Mouse (Mus musculus): ENCODE data around the gene Sgsh. TPM values are rescaled to one million over a fixed set of nuclear protein-coding genes. Genes with fewer than 3 reads are reported as not detected.
A peak's percentile ranks its signal among the peaks of the same experiment; 100 is the strongest.

The Sgsh gene
- total and polyA plus RNA-seq, 2 experiments from 2014 or later: 6.2 to 8.5 TPM

GRCm38 (mm10) chr11:119304904-119305712 is 50.2 kb downstream of the Sgsh start:
- no peak overlapping the region for H3K27ac ChIP-seq
- H3K27me3 ChIP-seq (ENCODE audit: insufficient read depth, low read length): no peaks in the 10 kb centered on the region
- no peak overlapping the region for H3K4me3 ChIP-seq (ENCODE audit: low read length)
- TF ChIP-seq CTCF (IDR thresholded peaks at IDR 0.05; ENCODE audit: low read depth): peak; percentile 90
- ATAC-seq (peak; percentile 44; the same call in 1 of the 2 replicates), DNase-seq (ENCODE audit: low spot score) (peak; percentile 76)
- 37% methylated on average over 16 of the region's 16 CpGs for whole genome bisulfite sequencing
- no peaks in the 10 kb centered on the region for H3K9me3 ChIP-seq (ENCODE audit: low read length)
- no peak overlapping the region for H3K9ac ChIP-seq (replicated peaks; ENCODE audit: low read length)
- H3K4me1 ChIP-seq (ENCODE audit: insufficient read depth, low read length): no peaks in the 10 kb centered on the region; the same call in 1 of the 2 replicates
- no peaks in the 10 kb centered on the region for H3K36me3 ChIP-seq (ENCODE audit: insufficient read depth, low read length)
- no peak overlapping the region for H3K4me2 ChIP-seq (ENCODE audit: low read depth, low read length)

- H3K4me3 ChIP-seq (ENCODE audit: low read length): no peak overlapping the region; the same call in 1 of the 2 replicates
- H3K4me1 ChIP-seq (ENCODE audit: insufficient read depth, low read length): peaks cover 5% of the 10 kb centered on the region
- 26% methylated on average over 2 of the region's 2 CpGs for WGBS
- no peak for TF ChIP-seq CTCF (IDR thresholded peaks at IDR 0.05; ENCODE audit: low read depth)
- H3K27me3 ChIP-seq (ENCODE audit: insufficient read depth, low read length): no peaks in the 10 kb centered on the region
- H3K4me2 ChIP-seq (ENCODE audit: low read depth, low read length): peak overlapping the region; percentile 93
- H3K27ac ChIP-seq: peak overlapping the region; percentile 98; the same call in 1 of the 2 replicates
- peaks cover 4% of the 10 kb centered on the region; the same call in 1 of the 2 replicates for H3K36me3 ChIP-seq (ENCODE audit: insufficient read depth, low read length)
- no peak for DNase-seq (ENCODE audit: low spot score)
- no peaks in the 10 kb centered on the region for H3K9me3 ChIP-seq (ENCODE audit: low read length)
- ATAC-seq: no peak
- no peak overlapping the region; the same call in 1 of the 2 replicates for H3K9ac ChIP-seq (replicated peaks; ENCODE audit: low read length)
These were observed 54.4 kb downstream of the Sgsh start for GRCm38 (mm10) chr11:119300986-119301385.

- TF ChIP-seq CTCF (IDR thresholded peaks at IDR 0.05; ENCODE audit: low read depth): peak; percentile 42
- Histone ChIP-seq H3K4me3 (ENCODE audit: low read length) (peak overlapping the region; percentile 80), H3K27ac (peak overlapping the region; percentile 98), H3K9me3 (ENCODE audit: low read length) (no peaks in the 10 kb centered on the region), H3K9ac (replicated peaks; ENCODE audit: low read length) (peak overlapping the region; percentile 99), H3K36me3 (ENCODE audit: insufficient read depth, low read length) (peaks cover 9% of the 10 kb centered on the region), H3K27me3 (ENCODE audit: insufficient read depth, low read length) (no peaks in the 10 kb centered on the region), H3K4me2 (ENCODE audit: low read depth, low read length) (peak overlapping the region; percentile 93), H3K4me1 (ENCODE audit: insufficient read depth, low read length) (peaks cover 5% of the 10 kb centered on the region)
- ATAC-seq (no peak), DNase-seq (ENCODE audit: low spot score) (no peak)
- under 1% methylated on average over 31 of the region's 31 CpGs for WGBS
These were observed 54.9 kb downstream of the Sgsh start for GRCm38 (mm10) chr11:119300246-119300935.

GRCm38 (mm10) chr11:119299391-119300245 is 55.7 kb downstream of the Sgsh start, which contains the start of gene Eif4a3:
Gene Eif4a3 (minus strand): TSS chr11:119300089.
- H3K4me1 ChIP-seq (ENCODE audit: insufficient read depth, low read length): peaks cover 5% of the 10 kb centered on the region
- no peaks in the 10 kb centered on the region for H3K27me3 ChIP-seq (ENCODE audit: insufficient read depth, low read length)
- whole genome bisulfite sequencing: under 1% methylated on average over 89 of the region's 89 CpGs

DNA sequence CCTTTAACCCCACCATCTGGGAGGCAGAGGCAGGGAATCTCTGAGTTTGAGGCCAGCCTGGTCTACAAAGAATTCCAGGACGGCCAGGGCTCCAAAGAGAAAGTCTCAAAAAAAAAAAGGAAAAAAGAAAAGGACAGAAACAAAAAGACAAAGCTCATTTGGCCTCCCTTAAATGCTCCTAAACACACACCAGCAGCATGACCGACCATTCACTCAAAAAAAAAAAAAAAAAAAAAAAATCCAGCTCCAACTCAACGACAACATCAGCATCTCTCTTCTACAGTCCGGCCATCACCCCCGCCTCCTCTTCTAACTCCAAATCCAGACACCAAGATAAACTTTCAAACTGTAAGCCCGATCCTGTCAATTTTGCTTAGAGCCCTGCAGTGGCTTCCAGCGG is 56.4 kb downstream of the Sgsh start:
- 20% methylated on average over 7 of the region's 7 CpGs for WGBS
- H3K27ac ChIP-seq: peak overlapping the region; percentile 98

More at GRCm38 (mm10) chr11:119299391-119300245, 55.7 kb downstream of the Sgsh start, which contains the start of gene Eif4a3:
- DNase-seq (ENCODE audit: low spot score) (peak; percentile 99), ATAC-seq (peak; percentile 97)
- H3K36me3 ChIP-seq (ENCODE audit: insufficient read depth, low read length): peaks cover 16% of the 10 kb centered on the region
- H3K4me3 ChIP-seq (ENCODE audit: low read length): peak within 1 kb of the TSS; percentile 80
- H3K9ac ChIP-seq (replicated peaks; ENCODE audit: low read length): peak within 1 kb of the TSS; percentile 99
- no peaks in the 10 kb centered on the region for H3K9me3 ChIP-seq (ENCODE audit: low read length)
- H3K4me2 ChIP-seq (ENCODE audit: low read depth, low read length): peak within 1 kb of the TSS; percentile 93
- no peak for TF ChIP-seq CTCF (IDR thresholded peaks at IDR 0.05; ENCODE audit: low read depth)
- peak within 1 kb of the TSS; percentile 98 for H3K27ac ChIP-seq

DNA sequence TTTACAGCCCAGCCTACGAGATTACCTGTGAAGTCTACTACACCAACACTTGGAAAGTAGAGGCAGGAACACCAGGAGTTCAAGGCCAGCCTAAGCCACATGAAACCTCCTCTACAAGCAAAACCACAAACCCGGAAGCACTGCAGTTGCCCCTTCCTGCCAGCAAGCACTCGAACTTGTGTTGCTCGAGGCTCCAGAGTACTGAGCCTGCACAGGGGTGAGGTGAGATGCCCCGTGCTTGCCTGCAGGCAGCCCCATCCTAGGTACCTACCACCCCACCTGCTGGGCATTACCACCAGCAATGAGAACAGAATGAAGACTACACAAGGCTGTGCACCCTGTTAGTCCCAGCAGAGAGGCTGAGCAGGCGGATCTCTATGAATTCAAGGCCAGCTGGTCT is 57.3 kb downstream of the Sgsh start:
- H3K4me1 ChIP-seq (ENCODE audit: insufficient read depth, low read length): peaks cover 5% of the 10 kb centered on the region
- WGBS: 87% methylated on average over 6 of the region's 6 CpGs
- no peak for TF ChIP-seq CTCF (IDR thresholded peaks at IDR 0.05; ENCODE audit: low read depth)
- no peak for DNase-seq (ENCODE audit: low spot score)
- H3K4me3 ChIP-seq (ENCODE audit: low read length): no peak overlapping the region
- no peak overlapping the region for H3K9ac ChIP-seq (replicated peaks; ENCODE audit: low read length)
- H3K9me3 ChIP-seq (ENCODE audit: low read length): no peaks in the 10 kb centered on the region
- no peaks in the 10 kb centered on the region for H3K27me3 ChIP-seq (ENCODE audit: insufficient read depth, low read length)
- peak overlapping the region; percentile 93; the same call in 1 of the 2 replicates for H3K4me2 ChIP-seq (ENCODE audit: low read depth, low read length)
- peaks cover 32% of the 10 kb centered on the region for H3K36me3 ChIP-seq (ENCODE audit: insufficient read depth, low read length)
- no peak overlapping the region for H3K27ac ChIP-seq
- no peak for ATAC-seq

More for the DNA sequence above, 56.4 kb downstream of the Sgsh start:
- TF ChIP-seq CTCF (IDR thresholded peaks at IDR 0.05; ENCODE audit: low read depth): no peak
- peaks cover 5% of the 10 kb centered on the region for H3K4me1 ChIP-seq (ENCODE audit: insufficient read depth, low read length)
- DNase-seq (ENCODE audit: low spot score): no peak
- H3K9ac ChIP-seq (replicated peaks; ENCODE audit: low read length): peak overlapping the region; percentile 99
- H3K36me3 ChIP-seq (ENCODE audit: insufficient read depth, low read length): peaks cover 23% of the 10 kb centered on the region
- peak overlapping the region; percentile 80 for H3K4me3 ChIP-seq (ENCODE audit: low read length)
- H3K27me3 ChIP-seq (ENCODE audit: insufficient read depth, low read length): no peaks in the 10 kb centered on the region
- no peak for ATAC-seq
- H3K9me3 ChIP-seq (ENCODE audit: low read length): no peaks in the 10 kb centered on the region
- peak overlapping the region; percentile 93 for H3K4me2 ChIP-seq (ENCODE audit: low read depth, low read length)

MicroRNA genes within 50 kb of the gene (microRNA counts, 519-probe panel; counts per million panel counts)
- microRNA mmu-miR-1932: not detected

Small RNA genes within 50 kb of the gene (microRNA-seq; reads per million reads assigned to microRNA genes)
- 0 reads per million in 2 experiments for gene Mir1932

Other genes starting within 250 kb of the Sgsh start
- gene Tbc1d16, start 127.0 kb downstream of the Sgsh start, total RNA-seq (2014; rRNA removed): 161 and 182 TPM in 2 replicates
- gene Tbc1d16, start 127.0 kb downstream of the Sgsh start, polyA plus RNA-seq (2015; fragmentation: Nextera tagmentation; extraction: Ambion mirVana): 42.1 and 43.9 TPM in 2 replicates
- 11.5 and 12.5 TPM in 2 replicates for gene Ccdc40, start 127.0 kb downstream of the Sgsh start, total RNA-seq (2014; rRNA removed)
- 9.7 and 10.3 TPM in 2 replicates for gene Ccdc40, start 127.0 kb downstream of the Sgsh start, polyA plus RNA-seq (2015; fragmentation: Nextera tagmentation; extraction: Ambion mirVana)
- 223 and 230 TPM in 2 replicates for gene Gaa, start 87.6 kb downstream of the Sgsh start, total RNA-seq (2014; rRNA removed)
- 123 and 128 TPM in 2 replicates for gene Gaa, start 87.6 kb downstream of the Sgsh start, polyA plus RNA-seq (2015; fragmentation: Nextera tagmentation; extraction: Ambion mirVana)
- 144 and 154 TPM in 2 replicates for gene Eif4a3, start 55.4 kb downstream of the Sgsh start, total RNA-seq (2014; rRNA removed)
- 248 and 258 TPM in 2 replicates for gene Eif4a3, start 55.4 kb downstream of the Sgsh start, polyA plus RNA-seq (2015; fragmentation: Nextera tagmentation; extraction: Ambion mirVana)
- gene Card14, start 47.8 kb downstream of the Sgsh start, total RNA-seq (2014; rRNA removed): 1.7 and 1.9 TPM in 2 replicates
- gene Card14, start 47.8 kb downstream of the Sgsh start, polyA plus RNA-seq (2015; fragmentation: Nextera tagmentation; extraction: Ambion mirVana): 0.72 and 0.81 TPM in 2 replicates
- 6.7 and 9.6 TPM in 2 replicates for gene Slc26a11, start within 50 bp of the Sgsh start, total RNA-seq (2014; rRNA removed)
- gene Slc26a11, start within 50 bp of the Sgsh start, polyA plus RNA-seq (2015; fragmentation: Nextera tagmentation; extraction: Ambion mirVana): 5.4 and 5.7 TPM in 2 replicates
- gene Rnf213, start 37.6 kb upstream of the Sgsh start, total RNA-seq (2014; rRNA removed): 8.7 and 9.0 TPM in 2 replicates
- 0.94 and 1.5 TPM in 2 replicates for gene Rnf213, start 37.6 kb upstream of the Sgsh start, polyA plus RNA-seq (2015; fragmentation: Nextera tagmentation; extraction: Ambion mirVana)
- 39.9 and 50.5 TPM in 2 replicates for gene Endov, start 135.8 kb upstream of the Sgsh start, total RNA-seq (2014; rRNA removed)
- gene Endov, start 135.8 kb upstream of the Sgsh start, polyA plus RNA-seq (2015; fragmentation: Nextera tagmentation; extraction: Ambion mirVana): 12.8 and 13.4 TPM in 2 replicates
- gene Nptx1, start 192.2 kb upstream of the Sgsh start, total RNA-seq (2014; rRNA removed): 27.0 and 29.0 TPM in 2 replicates
- gene Nptx1, start 192.2 kb upstream of the Sgsh start, polyA plus RNA-seq (2015; fragmentation: Nextera tagmentation; extraction: Ambion mirVana): 9.4 and 10.1 TPM in 2 replicates
- 60.8 and 69.0 TPM in 2 replicates for gene Rptor, start 247.4 kb upstream of the Sgsh start, total RNA-seq (2014; rRNA removed)
- 8.6 and 8.7 TPM in 2 replicates for gene Rptor, start 247.4 kb upstream of the Sgsh start, polyA plus RNA-seq (2015; fragmentation: Nextera tagmentation; extraction: Ambion mirVana)

Measured in hindbrain, postnatal 0 days (tissue).